In genomic region chr9:102189406-102189805, GRCm38 (mm10) we compare ENCODE assay signal across 9 mouse cellular contexts.
DNase-seq lines count a peak whose midpoint lies in the region; ATAC-seq and TF ChIP-seq lines count a peak whose summit lies in the region.
"Had no signal": no experiment of that assay in that cellular context is flagged by ENCODE, and none has a peak within 500 bp of the region (broad histone marks: within the 10 kb centered on the region; RNA-seq: fewer than 3 reads in every experiment).

No protein-coding gene starts in this region.

- TF ChIP-seq CTCF in midbrain, postnatal 0 days (IDR thresholded peaks at IDR 0.05): no peak
- no peak for TF ChIP-seq CTCF in hindbrain, postnatal 0 days (IDR thresholded peaks at IDR 0.05; ENCODE audit: low read depth)

- H3K9ac ChIP-seq in midbrain, postnatal 0 days (replicated peaks; ENCODE audit: low read length, poor library complexity, severe bottlenecking): no peak overlapping the region
- no peak overlapping the region for H3K9ac ChIP-seq in midbrain, embryonic 15.5 days
- no peak overlapping the region for H3K9ac ChIP-seq in hindbrain, postnatal 0 days (replicated peaks; ENCODE audit: low read length)
- H3K9ac ChIP-seq: neural tube, embryonic 12.5 days had no signal

- H3K4me2 ChIP-seq in midbrain, postnatal 0 days (ENCODE audit: low read depth, low read length, poor library complexity, severe bottlenecking): no peak overlapping the region
- H3K4me2 ChIP-seq in midbrain, embryonic 15.5 days: no peak overlapping the region
- H3K4me2 ChIP-seq in hindbrain, postnatal 0 days (ENCODE audit: low read depth, low read length): no peak overlapping the region
- H3K4me2 ChIP-seq: neural tube, embryonic 12.5 days had no signal

- H3K27ac ChIP-seq in midbrain, postnatal 0 days (ENCODE audit: low read depth, low read length): no peak overlapping the region
- no peak overlapping the region for H3K27ac ChIP-seq in midbrain, embryonic 15.5 days
- H3K27ac ChIP-seq in hindbrain, postnatal 0 days: no peak overlapping the region
- H3K27ac ChIP-seq: neural tube, embryonic 12.5 days had no signal

- H3K36me3 ChIP-seq in midbrain, postnatal 0 days (ENCODE audit: insufficient read depth, low read length): no peaks in the 10 kb centered on the region
- H3K36me3 ChIP-seq in midbrain, embryonic 15.5 days (replicated peaks): no peaks in the 10 kb centered on the region
- no peaks in the 10 kb centered on the region for H3K36me3 ChIP-seq in hindbrain, postnatal 0 days (ENCODE audit: insufficient read depth, low read length)
- H3K36me3 ChIP-seq: neural tube, embryonic 12.5 days had no signal

- peaks cover 6% of the 10 kb centered on the region; the same call in 1 of the 2 replicates for H3K4me1 ChIP-seq in midbrain, postnatal 0 days (ENCODE audit: insufficient read depth, low read length)
- H3K4me1 ChIP-seq in midbrain, embryonic 15.5 days: peaks cover 48% of the 10 kb centered on the region
- H3K4me1 ChIP-seq in hindbrain, postnatal 0 days (ENCODE audit: insufficient read depth, low read length): peaks cover 10% of the 10 kb centered on the region

- no peak overlapping the region for H3K4me3 ChIP-seq in midbrain, postnatal 0 days (ENCODE audit: low read depth, low read length)
- H3K4me3 ChIP-seq in midbrain, embryonic 15.5 days: no peak overlapping the region
- H3K4me3 ChIP-seq in hindbrain, postnatal 0 days (ENCODE audit: low read length): no peak overlapping the region
- H3K4me3 ChIP-seq: neural tube, embryonic 12.5 days had no signal

- no peaks in the 10 kb centered on the region for H3K9me3 ChIP-seq in midbrain, postnatal 0 days (ENCODE audit: low read length)
- no peaks in the 10 kb centered on the region for H3K9me3 ChIP-seq in midbrain, embryonic 15.5 days
- no peaks in the 10 kb centered on the region for H3K9me3 ChIP-seq in hindbrain, postnatal 0 days (ENCODE audit: low read length)
- H3K9me3 ChIP-seq: neural tube, embryonic 12.5 days had no signal

- H3K27me3 ChIP-seq in midbrain, postnatal 0 days (ENCODE audit: insufficient read depth, low read length): no peaks in the 10 kb centered on the region
- no peaks in the 10 kb centered on the region for H3K27me3 ChIP-seq in midbrain, embryonic 15.5 days (replicated peaks)
- H3K27me3 ChIP-seq in hindbrain, postnatal 0 days (ENCODE audit: insufficient read depth, low read length): no peaks in the 10 kb centered on the region

- peak; percentile 89 for DNase-seq in midbrain, postnatal 0 days (ENCODE audit: low spot score)
- peak; percentile 93 for DNase-seq in cerebellum, adult 9-10 months
- DNase-seq in hindbrain, postnatal 0 days (ENCODE audit: low spot score): peak; percentile 90
- peak; percentile 16 for DNase-seq in mesoderm, embryonic 11.5 days (ENCODE audit: low read depth, low spot score)
- DNase-seq in frontal cortex, postnatal 14 days (ENCODE audit: low spot score in 2 of 2): no peak
- no peak for DNase-seq in embryo, embryonic 11 days
- no peak for DNase-seq in thymus, postnatal 4 days

- 45% methylated on average over 11 of the region's 11 CpGs for WGBS in midbrain, postnatal 0 days
- WGBS in midbrain, embryonic 15.5 days: 50% methylated on average over 11 of the region's 11 CpGs
- 24% methylated on average over 11 of the region's 11 CpGs for WGBS in hindbrain, postnatal 0 days

- ATAC-seq in midbrain, postnatal 0 days (ENCODE audit: low FRiP score): no peak
- no peak for ATAC-seq in midbrain, embryonic 15.5 days (replicated peaks)
- peak; percentile 72 for ATAC-seq in hindbrain, postnatal 0 days

Comparison
In these comparisons a context has a peak if more than half of its experiments do, and no peak if none do; other contexts are left out.
1. DNase-seq: peak in midbrain, postnatal 0 days (single experiment), cerebellum, adult 9-10 months (single experiment), hindbrain, postnatal 0 days (single experiment) and mesoderm, embryonic 11.5 days (single experiment); none in frontal cortex, postnatal 14 days (0 of 2), embryo, embryonic 11 days (single experiment) and thymus, postnatal 4 days (single experiment).